Mouse (Mus musculus): ENCODE measurements around the gene Pml. TPM values are rescaled to one million over a fixed set of nuclear protein-coding genes. Genes with fewer than 3 reads are reported as not detected.

Pml gene
- polyA plus RNA-seq, 1 experiment from 2014 or later: 21.6 TPM

GRCm38 (mm10) chr9:58201861-58202549 lies 47.6 kb downstream of the Pml start:
- Histone ChIP-seq H3K9ac (ENCODE audit: low read length) (no peak overlapping the region), H3K4me1 (replicated peaks; ENCODE audit: control insufficient read depth, insufficient read depth, low read length) (peaks cover 18% of the 10 kb centered on the region), H3K27me3 (ENCODE audit: control insufficient read depth, insufficient read depth, low read depth, low read length) (peaks cover 70% of the 10 kb centered on the region), H3K27ac (ENCODE audit: low read length) (no peak overlapping the region), H3K4me3 (ENCODE audit: low read length) (0 out of 2 replicates have a peak overlapping the region, but pooled peaks have one; percentile 1), H3K36me3 (ENCODE audit: control insufficient read depth, insufficient read depth, low read length) (no peaks in the 10 kb centered on the region), H3K4me2 (ENCODE audit: low read depth, low read length) (no peak overlapping the region), H3K9me3 (ENCODE audit: control insufficient read depth, low read length) (no peaks in the 10 kb centered on the region)
- no peak for ATAC-seq (ENCODE audit: low read depth)
- under 1% methylated on average over 37 of the region's 37 CpGs for WGBS

GRCm38 (mm10) chr9:58201091-58201842 lies 48.3 kb downstream of the Pml start:
- Histone ChIP-seq H3K9me3 (ENCODE audit: control insufficient read depth, low read length) (no peaks in the 10 kb centered on the region), H3K27ac (ENCODE audit: low read length) (no peak overlapping the region), H3K9ac (ENCODE audit: low read length) (no peak overlapping the region), H3K27me3 (ENCODE audit: control insufficient read depth, insufficient read depth, low read depth, low read length) (peaks cover 78% of the 10 kb centered on the region), H3K4me1 (replicated peaks; ENCODE audit: control insufficient read depth, insufficient read depth, low read length) (peaks cover 23% of the 10 kb centered on the region), H3K36me3 (ENCODE audit: control insufficient read depth, insufficient read depth, low read length) (no peaks in the 10 kb centered on the region), H3K4me3 (ENCODE audit: low read length) (no peak overlapping the region), H3K4me2 (ENCODE audit: low read depth, low read length) (no peak overlapping the region)
- 2% methylated on average over 24 of the region's 24 CpGs for WGBS
- ATAC-seq (ENCODE audit: low read depth): no peak

- ATAC-seq (ENCODE audit: low read depth): no peak
- Histone ChIP-seq H3K9me3 (ENCODE audit: control insufficient read depth, low read length) (no peaks in the 10 kb centered on the region), H3K27ac (ENCODE audit: low read length) (no peak overlapping the region), H3K27me3 (ENCODE audit: control insufficient read depth, insufficient read depth, low read depth, low read length) (peaks cover 86% of the 10 kb centered on the region), H3K9ac (ENCODE audit: low read length) (no peak overlapping the region), H3K36me3 (ENCODE audit: control insufficient read depth, insufficient read depth, low read length) (no peaks in the 10 kb centered on the region), H3K4me3 (ENCODE audit: low read length) (no peak overlapping the region), H3K4me1 (replicated peaks; ENCODE audit: control insufficient read depth, insufficient read depth, low read length) (peaks cover 23% of the 10 kb centered on the region), H3K4me2 (ENCODE audit: low read depth, low read length) (no peak overlapping the region)
- 6% methylated on average over 11 of the region's 11 CpGs for WGBS
Observed at GRCm38 (mm10) chr9:58200270-58201090, 49.1 kb downstream of the Pml start.

GRCm38 (mm10) chr9:58199381-58200269 lies 50.0 kb downstream of the Pml start:
- H3K27ac ChIP-seq (ENCODE audit: low read length): no peak overlapping the region
- peaks cover 94% of the 10 kb centered on the region for H3K27me3 ChIP-seq (ENCODE audit: control insufficient read depth, insufficient read depth, low read depth, low read length)
- no peak overlapping the region for H3K9ac ChIP-seq (ENCODE audit: low read length)
- H3K4me2 ChIP-seq (ENCODE audit: low read depth, low read length): no peak overlapping the region
- H3K9me3 ChIP-seq (ENCODE audit: control insufficient read depth, low read length): no peaks in the 10 kb centered on the region
- no peak overlapping the region for H3K4me3 ChIP-seq (ENCODE audit: low read length)
- no peak for ATAC-seq (ENCODE audit: low read depth)
- H3K36me3 ChIP-seq (ENCODE audit: control insufficient read depth, insufficient read depth, low read length): no peaks in the 10 kb centered on the region
- H3K4me1 ChIP-seq (replicated peaks; ENCODE audit: control insufficient read depth, insufficient read depth, low read length): peaks cover 23% of the 10 kb centered on the region
- WGBS: under 1% methylated on average over 41 of the region's 41 CpGs

GRCm38 (mm10) chr9:58198801-58199371 lies 50.7 kb downstream of the Pml start:
- no peak overlapping the region for H3K4me3 ChIP-seq (ENCODE audit: low read length)
- H3K36me3 ChIP-seq (ENCODE audit: control insufficient read depth, insufficient read depth, low read length): no peaks in the 10 kb centered on the region
- no peaks in the 10 kb centered on the region for H3K9me3 ChIP-seq (ENCODE audit: control insufficient read depth, low read length)
- H3K27me3 ChIP-seq (ENCODE audit: control insufficient read depth, insufficient read depth, low read depth, low read length): peaks cover 99% of the 10 kb centered on the region
- no peak for ATAC-seq (ENCODE audit: low read depth)
- 1% methylated on average over 38 of the region's 38 CpGs for WGBS
- H3K27ac ChIP-seq (ENCODE audit: low read length): no peak overlapping the region
- H3K4me2 ChIP-seq (ENCODE audit: low read depth, low read length): no peak overlapping the region
- peaks cover 21% of the 10 kb centered on the region for H3K4me1 ChIP-seq (replicated peaks; ENCODE audit: control insufficient read depth, insufficient read depth, low read length)
- no peak overlapping the region for H3K9ac ChIP-seq (ENCODE audit: low read length)

- Histone ChIP-seq H3K27me3 (ENCODE audit: control insufficient read depth, insufficient read depth, low read depth, low read length) (peaks cover 91% of the 10 kb centered on the region), H3K9me3 (ENCODE audit: control insufficient read depth, low read length) (no peaks in the 10 kb centered on the region), H3K4me1 (replicated peaks; ENCODE audit: control insufficient read depth, insufficient read depth, low read length) (peaks cover 18% of the 10 kb centered on the region), H3K9ac (ENCODE audit: low read length) (no peak overlapping the region), H3K4me2 (ENCODE audit: low read depth, low read length) (peak overlapping the region; percentile 50), H3K36me3 (ENCODE audit: control insufficient read depth, insufficient read depth, low read length) (no peaks in the 10 kb centered on the region), H3K27ac (ENCODE audit: low read length) (no peak overlapping the region), H3K4me3 (ENCODE audit: low read length) (peak overlapping the region; percentile 24)
- ATAC-seq (ENCODE audit: low read depth): peak; percentile 67
- WGBS: 1% methylated on average over 58 of the region's 58 CpGs
Observed at GRCm38 (mm10) chr9:58197781-58198701, 51.5 kb downstream of the Pml start.

- H3K4me2 ChIP-seq (ENCODE audit: low read depth, low read length): 0 out of 2 replicates have a peak overlapping the region, but pooled peaks have one; percentile 10
- 3% methylated on average over 46 of the region's 46 CpGs for WGBS
Observed at GRCm38 (mm10) chr9:58196610-58197567, 52.7 kb downstream of the Pml start.

More at GRCm38 (mm10) chr9:58196610-58197567, 52.7 kb downstream of the Pml start:
- Histone ChIP-seq H3K9me3 (ENCODE audit: control insufficient read depth, low read length) (no peaks in the 10 kb centered on the region), H3K4me3 (ENCODE audit: low read length) (no peak overlapping the region), H3K27ac (ENCODE audit: low read length) (no peak overlapping the region), H3K27me3 (ENCODE audit: control insufficient read depth, insufficient read depth, low read depth, low read length) (peaks cover 79% of the 10 kb centered on the region), H3K36me3 (ENCODE audit: control insufficient read depth, insufficient read depth, low read length) (no peaks in the 10 kb centered on the region), H3K4me1 (replicated peaks; ENCODE audit: control insufficient read depth, insufficient read depth, low read length) (peaks cover 17% of the 10 kb centered on the region), H3K9ac (ENCODE audit: low read length) (no peak overlapping the region)
- no peak for ATAC-seq (ENCODE audit: low read depth)

Data from lung, embryonic 16.5 days (tissue).